Mouse (Mus musculus) embryonic facial prominence, embryonic 15.5 days (tissue): ENCODE measurements around the gene Ndufs4. TPM values are rescaled to one million over a fixed set of nuclear protein-coding genes. Genes with fewer than 3 reads are reported as not detected.

Experiments used
- ATAC-seq: fragments of 200-750 bp; cut with Nextera tagmentation; 2 replicates; pipeline ENCODE4 v1.8.0; 2017; ENCODE audit warnings: low read depth, moderate TSS enrichment; ENCODE audit not compliant: insufficient number of reproducible peaks, low FRiP score, low TSS enrichment
- H3K27ac ChIP-seq: fragments of 300-500 bp; sonication (generic); replicated peaks from 2 replicates; pipeline ENCODE4 v1.5.1; 2015; ENCODE audit warnings: mild to moderate bottlenecking, inconsistent platforms
- H3K27me3 ChIP-seq: fragments of 300-500 bp; sonication (generic); 2 replicates; pipeline ENCODE4 v1.6.1; 2015; ENCODE audit warnings: inconsistent platforms
- H3K36me3 ChIP-seq: fragments of 300-500 bp; sonication (generic); 2 replicates; pipeline ENCODE4 v1.6.1; 2015; ENCODE audit warnings: mild to moderate bottlenecking, inconsistent platforms
- H3K4me1 ChIP-seq: fragments of 300-500 bp; sonication (generic); 2 replicates; pipeline ENCODE4 v1.6.1; 2015; ENCODE audit warnings: inconsistent platforms
- H3K4me2 ChIP-seq: fragments of 300-500 bp; sonication (generic); replicated peaks from 2 replicates; pipeline ENCODE4 v1.6.1; 2015; ENCODE audit warnings: mild to moderate bottlenecking, inconsistent platforms
- H3K4me3 ChIP-seq: fragments of 300-500 bp; sonication (generic); replicated peaks from 2 replicates; pipeline ENCODE4 v1.5.1; 2015; ENCODE audit warnings: mild to moderate bottlenecking, inconsistent platforms
- H3K9ac ChIP-seq: fragments of 300-500 bp; sonication (generic); 2 replicates; pipeline ENCODE4 v1.6.1; 2015; ENCODE audit warnings: inconsistent platforms
- H3K9me3 ChIP-seq: fragments of 300-500 bp; sonication (generic); replicated peaks from 2 replicates; pipeline ENCODE4 v1.6.1; 2016; ENCODE audit warnings: inconsistent platforms
- WGBS: fragments of 180-500 bp; shearing (Covaris S2); methylation state at CpG from one replicate; pipeline ENCODE4 v1.1.7; 2015; 5-methylcytosine and 5-hydroxymethylcytosine counted together
- polyA plus RNA-seq: library from polyadenylated mRNA; unstranded; fragments of >200 nt; fragmentation: Nextera tagmentation; extraction: Ambion mirVana; gene quantifications from 2 replicates; pipeline ENCODE4 v1.2.1, GENCODE M21; 2015

The Ndufs4 gene
- polyA plus RNA-seq, 1 experiment from 2014 or later, result 264 TPM

GRCm38 (mm10) chr13:114271410-114272105, 116.5 kb downstream of the Ndufs4 start:
- H3K36me3 ChIP-seq, result no peaks in the 10 kb centered on the region
- H3K27ac ChIP-seq, result no peak overlapping the region
- ATAC-seq, result no peak
- no peaks in the 10 kb centered on the region for H3K4me1 ChIP-seq
- 81% methylated on average over 16 of the region's 16 CpGs for WGBS
- H3K4me2 ChIP-seq, result no peak overlapping the region
- no peak overlapping the region for H3K9ac ChIP-seq
- H3K4me3 ChIP-seq, result no peak overlapping the region
- no peaks in the 10 kb centered on the region for H3K27me3 ChIP-seq
- no peaks in the 10 kb centered on the region for H3K9me3 ChIP-seq

GRCm38 (mm10) chr13:114267741-114268140, 120.3 kb downstream of the Ndufs4 start:
- Histone ChIP-seq H3K27me3 (no peaks in the 10 kb centered on the region), H3K9me3 (no peaks in the 10 kb centered on the region), H3K4me1 (no peaks in the 10 kb centered on the region), H3K27ac (no peak overlapping the region), H3K9ac (no peak overlapping the region), H3K4me2 (no peak overlapping the region), H3K4me3 (no peak overlapping the region), H3K36me3 (no peaks in the 10 kb centered on the region)
- ATAC-seq, result no peak
- 68% methylated on average over 9 of the region's 9 CpGs for WGBS

GRCm38 (mm10) chr13:114260486-114261205, 127.4 kb downstream of the Ndufs4 start:
- Histone ChIP-seq H3K4me2 (no peak overlapping the region), H3K4me3 (no peak overlapping the region), H3K9ac (no peak overlapping the region), H3K27ac (no peak overlapping the region), H3K27me3 (no peaks in the 10 kb centered on the region), H3K9me3 (no peaks in the 10 kb centered on the region), H3K4me1 (no peaks in the 10 kb centered on the region), H3K36me3 (no peaks in the 10 kb centered on the region)
- ATAC-seq, result no peak
- WGBS, result 72% methylated on average over 7 of the region's 7 CpGs

- Histone ChIP-seq H3K4me2 (no peak overlapping the region), H3K9me3 (no peaks in the 10 kb centered on the region), H3K4me3 (no peak overlapping the region), H3K27ac (no peak overlapping the region), H3K9ac (no peak overlapping the region), H3K36me3 (no peaks in the 10 kb centered on the region), H3K4me1 (no peaks in the 10 kb centered on the region), H3K27me3 (no peaks in the 10 kb centered on the region)
- 83% methylated on average over 10 of the region's 10 CpGs for WGBS
- no peak for ATAC-seq
These were observed 133.4 kb downstream of the Ndufs4 start for GRCm38 (mm10) chr13:114254697-114255096.

Other genes with a start within 250 kb of the Ndufs4 start
- gene Fst, start 70.7 kb upstream of the Ndufs4 start, polyA plus RNA-seq, result 65.3 and 66.3 TPM in 2 replicates